Mouse (Mus musculus): ENCODE results near the gene Ndufaf1.
"Not testable (repeated sequence)": the region's sequence is repeated elsewhere in the genome, so short reads cannot be mapped to it uniquely, and the experiment has no call there.

DNA sequence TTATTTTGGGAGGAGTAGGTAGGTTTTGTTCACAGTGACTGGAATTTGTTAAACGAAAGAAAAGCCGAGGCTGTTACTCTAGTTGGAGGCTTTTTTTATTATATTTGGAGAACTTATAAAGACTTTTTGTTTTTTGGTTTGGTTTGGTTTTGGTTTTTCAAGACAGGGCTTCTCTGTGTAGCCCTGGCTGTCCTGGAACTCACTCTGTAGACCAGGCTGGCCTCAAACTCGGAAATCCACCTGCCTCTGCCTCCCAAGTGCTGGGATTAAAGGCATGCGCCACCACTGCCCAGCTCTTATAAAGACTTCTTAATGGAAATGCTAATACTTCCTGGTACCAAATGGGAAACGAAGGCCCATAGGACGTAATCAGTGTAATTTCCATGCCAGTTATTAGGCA, 43.6 kb downstream of the Ndufaf1 start:
- TF ChIP-seq EP300, CTCF (IDR thresholded peaks at IDR 0.05; ENCODE audit: low read depth): not testable (repeated sequence)
